Mouse (Mus musculus) MEL (cell line): ENCODE measurements around the gene Vps37d. TPM values are rescaled to one million over a fixed set of nuclear protein-coding genes. Genes with fewer than 3 reads are reported as not detected.
A peak's percentile ranks its signal among the peaks of the same experiment; 100 is the strongest.

Source experiments
- DNase-seq: peaks from one replicate; pipeline ENCODE4 v3.0.0; 2011; ENCODE audit warnings: low read depth, low spot score
- H3K27ac ChIP-seq: 2 replicates; pipeline ENCODE4 v1.5.1; 2012; ENCODE audit warnings: low read depth, mild to moderate bottlenecking, control low read depth, low read length, moderate library complexity; ENCODE audit not compliant: control insufficient read depth
- H3K27me3 ChIP-seq, 2 experiments: fragments of 150-350 bp in 1 of 2; sonication (generic) in 1 of 2; 2 replicates each; pipeline ENCODE4 v1.6.1; 2012; ENCODE audit warnings: low read length in 2 of 2, mild to moderate bottlenecking in 2 of 2, improper control_type of control experiment in 1 of 2, moderate library complexity in 1 of 2; ENCODE audit not compliant: insufficient read depth in 2 of 2, control insufficient read depth in 1 of 2
- H3K36me3 ChIP-seq, 2 experiments: 2 replicates each; pipeline ENCODE4 v1.6.1; 2012 to 2014; ENCODE audit warnings: low read length in 2 of 2, improper control_type of control experiment in 1 of 2, inconsistent platforms in 1 of 2, mild to moderate bottlenecking in 1 of 2; ENCODE audit not compliant: insufficient read depth in 2 of 2, control insufficient read depth in 1 of 2
- H3K4me1 ChIP-seq, 2 experiments: fragments of 150-350 bp in 1 of 2; sonication (generic) in 1 of 2; 2 replicates each; pipeline ENCODE4 v1.6.1; 2012; ENCODE audit warnings: low read length in 2 of 2, improper control_type of control experiment in 1 of 2, mild to moderate bottlenecking in 1 of 2; ENCODE audit not compliant: insufficient read depth in 2 of 2, control insufficient read depth in 1 of 2
- H3K4me3 ChIP-seq, 2 experiments: fragments of 150-350 bp in 1 of 2; sonication (generic) in 1 of 2; 2 replicates each; pipeline ENCODE4 v1.5.1; 2012; ENCODE audit warnings: low read depth in 2 of 2, low read length in 2 of 2, mild to moderate bottlenecking in 2 of 2, moderate library complexity in 2 of 2, control low read depth in 1 of 2, improper control_type of control experiment in 1 of 2; ENCODE audit not compliant: control insufficient read depth in 1 of 2, insufficient read depth in 1 of 2
- H3K79me2 ChIP-seq: 2 replicates; pipeline ENCODE4 v1.6.1; 2012; ENCODE audit warnings: mild to moderate bottlenecking, low read length, moderate library complexity; ENCODE audit not compliant: control insufficient read depth, poor library complexity, insufficient read depth
- H3K9ac ChIP-seq: 2 replicates; pipeline ENCODE4 v1.6.1; 2012; ENCODE audit warnings: low read depth, mild to moderate bottlenecking, control low read depth, low read length, moderate library complexity; ENCODE audit not compliant: control insufficient read depth, poor library complexity, severe bottlenecking
- H3K9me3 ChIP-seq: fragments of 150-350 bp; sonication (generic); replicated peaks from 2 replicates; pipeline ENCODE4 v1.6.1; 2012; ENCODE audit warnings: mild to moderate bottlenecking, low read length, improper control_type of control experiment, moderate library complexity; ENCODE audit not compliant: insufficient read depth
- BHLHE40 ChIP-seq: IDR thresholded peaks from 2 replicates; pipeline ENCODE4 v1.6.1; 2012; ENCODE audit warnings: low read depth, mild to moderate bottlenecking, inconsistent platforms, low read length, improper control_type of control experiment, borderline replicate concordance
- CHD2 ChIP-seq: IDR thresholded peaks from 2 replicates; pipeline ENCODE4 v1.6.1; 2011; ENCODE audit warnings: low read length, improper control_type of control experiment
- E2F4 ChIP-seq: IDR thresholded peaks from 2 replicates; pipeline ENCODE4 v1.6.1; 2011; ENCODE audit warnings: low read depth, low read length, improper control_type of control experiment, borderline replicate concordance
- ELF1 ChIP-seq: IDR thresholded peaks from 2 replicates; pipeline ENCODE4 v1.6.1; 2014; ENCODE audit warnings: low read depth, mild to moderate bottlenecking, inconsistent platforms, low read length, improper control_type of control experiment, moderate library complexity
- EP300 ChIP-seq, 2 experiments: IDR thresholded peaks; 2 replicates each; pipeline ENCODE4 v1.6.1; 2011; ENCODE audit warnings: improper control_type of control experiment in 2 of 2, low read length in 2 of 2, low read depth in 1 of 2, mild to moderate bottlenecking in 1 of 2
- ETS1 ChIP-seq: IDR thresholded peaks from 2 replicates; pipeline ENCODE4 v1.6.1; 2012; ENCODE audit warnings: low read depth, mild to moderate bottlenecking, inconsistent platforms, low read length, improper control_type of control experiment, moderate library complexity
- GABPA ChIP-seq: IDR thresholded peaks from 2 replicates; pipeline ENCODE4 v1.6.1; 2012; ENCODE audit warnings: low read depth, mild to moderate bottlenecking, inconsistent platforms, low read length, improper control_type of control experiment, moderate library complexity
- HCFC1 ChIP-seq: IDR thresholded peaks from 2 replicates; pipeline ENCODE4 v1.6.1; 2012; ENCODE audit warnings: low read depth, mild to moderate bottlenecking, inconsistent platforms, low read length, improper control_type of control experiment, moderate library complexity
- JUND ChIP-seq: IDR thresholded peaks from 2 replicates; pipeline ENCODE4 v1.6.1; 2011; ENCODE audit warnings: low read depth, mild to moderate bottlenecking, improper control_type of control experiment, low read length
- MAX ChIP-seq: IDR thresholded peaks from 2 replicates; pipeline ENCODE4 v1.6.1; 2011; ENCODE audit warnings: low read length, improper control_type of control experiment
- MAZ ChIP-seq: IDR thresholded peaks from 2 replicates; pipeline ENCODE4 v1.6.1; 2012; ENCODE audit warnings: low read depth, mild to moderate bottlenecking, inconsistent platforms, low read length, improper control_type of control experiment
- MYB ChIP-seq: IDR thresholded peaks from 2 replicates; pipeline ENCODE4 v1.6.1; 2011; ENCODE audit warnings: mild to moderate bottlenecking, low read depth, low read length, improper control_type of control experiment
- NELFE ChIP-seq: IDR thresholded peaks from 2 replicates; pipeline ENCODE4 v1.6.1; 2011; ENCODE audit warnings: low read depth, low read length, improper control_type of control experiment
- RAD21 ChIP-seq: IDR thresholded peaks from 2 replicates; pipeline ENCODE4 v1.6.1; 2011; ENCODE audit warnings: mild to moderate bottlenecking, low read depth, low read length, improper control_type of control experiment
- SMC3 ChIP-seq: IDR thresholded peaks from 2 replicates; pipeline ENCODE4 v1.6.1; 2011; ENCODE audit warnings: low read depth, low read length, improper control_type of control experiment
- USF1 ChIP-seq: IDR thresholded peaks from 2 replicates; pipeline ENCODE4 v1.6.1; 2014; ENCODE audit warnings: low read depth, mild to moderate bottlenecking, inconsistent platforms, low read length, improper control_type of control experiment, moderate library complexity
- USF2 ChIP-seq, 2 experiments: IDR thresholded peaks; 2 replicates each; pipeline ENCODE4 v1.6.1; 2011 to 2012; ENCODE audit warnings: improper control_type of control experiment in 2 of 2, low read length in 2 of 2, borderline replicate concordance in 1 of 2, inconsistent platforms in 1 of 2, low read depth in 1 of 2, mild to moderate bottlenecking in 1 of 2; ENCODE audit not compliant: insufficient read depth in 1 of 2
- ZC3H11A ChIP-seq: IDR thresholded peaks from 2 replicates; pipeline ENCODE4 v1.6.1; 2012; ENCODE audit warnings: low read depth, mild to moderate bottlenecking, inconsistent platforms, low read length, improper control_type of control experiment
- ZKSCAN1 ChIP-seq: IDR thresholded peaks from 2 replicates; pipeline ENCODE4 v1.6.1; 2012; ENCODE audit warnings: low read depth, mild to moderate bottlenecking, inconsistent platforms, low read length, improper control_type of control experiment, moderate library complexity
- ZMIZ1 ChIP-seq: IDR thresholded peaks from 2 replicates; pipeline ENCODE4 v1.6.1; 2012; ENCODE audit warnings: low read depth, mild to moderate bottlenecking, inconsistent platforms, low read length, improper control_type of control experiment, moderate library complexity
- polyA plus RNA-seq, 2 experiments: library from polyadenylated mRNA; stranded (reverse) in 1 of 2; unstranded in 1 of 2; fragments of >175 nt in 1 of 2; fragments of >200 nt in 1 of 2; gene quantifications; 2 replicates each; pipeline versions ENCODE4 v1.2.1 to v1.2.4; 2012; ENCODE audit warnings: low replicate concordance in 2 of 2, low read depth in 1 of 2; ENCODE audit not compliant: insufficient read length in 2 of 2, insufficient read depth in 1 of 2, missing spikeins in 1 of 2
- total RNA-seq: library from RNA; depleted of rRNA; stranded (reverse); fragments of 300-350 nt; gene quantifications from 2 replicates; pipeline ENCODE4 v1.2.3, GENCODE M21; 2012

Gene Vps37d
- total and polyA plus RNA-seq, 3 experiments = 0.31 to 1.2 TPM; not detected in 1

DNA sequence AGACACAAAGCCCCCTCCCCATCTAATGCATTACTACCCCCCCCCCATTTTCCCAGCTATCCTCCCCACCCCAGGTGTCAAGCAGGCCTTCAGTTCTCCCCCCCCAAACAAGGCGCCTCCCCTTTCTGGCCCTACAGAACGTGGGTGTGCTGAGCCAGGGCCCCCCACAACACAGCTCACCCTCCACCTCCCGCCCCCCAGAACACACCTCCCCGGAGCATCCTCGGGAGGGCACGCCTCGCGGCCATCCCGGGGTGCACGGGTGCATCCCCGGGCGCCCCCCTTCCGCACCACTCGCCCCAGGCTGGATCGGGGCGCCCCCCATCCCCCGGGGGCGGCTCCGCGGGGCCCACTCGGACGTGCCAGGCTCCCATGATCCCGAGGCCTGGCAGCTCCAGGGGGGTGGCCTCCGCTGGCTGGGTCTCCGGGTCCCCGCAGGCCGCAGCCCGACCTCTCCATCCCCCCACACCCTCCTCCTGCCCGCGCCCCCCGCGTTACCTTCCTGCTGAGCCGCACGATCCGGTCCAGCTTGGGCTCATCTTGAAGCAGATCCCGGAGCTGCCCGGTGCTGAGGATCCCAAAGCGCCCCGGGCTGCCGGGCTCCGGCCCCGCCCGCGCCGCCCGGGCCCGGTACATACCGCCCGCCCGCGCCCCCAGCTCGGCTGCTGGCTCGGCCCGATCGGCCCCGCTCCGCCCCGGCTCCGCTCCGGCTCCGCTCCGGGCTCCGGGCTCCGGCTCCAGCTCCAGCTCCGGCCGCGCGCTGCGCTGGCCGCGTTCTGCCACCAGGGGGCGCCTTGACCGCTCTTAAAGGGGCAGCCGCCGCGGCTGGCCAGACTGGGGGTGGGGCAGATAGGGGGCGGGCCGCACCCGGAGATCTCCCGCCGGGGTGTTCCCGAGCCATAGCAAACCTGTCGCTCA is at the start of gene Vps37d (continued):
- TF ChIP-seq USF2 (IDR thresholded peaks at IDR 0.05; ENCODE audit: borderline replicate concordance in 1 of 2, insufficient read depth in 1 of 2, low read depth in 1 of 2, low read length in 2 of 2) = no peak
- TF ChIP-seq GABPA = no peak
- TF ChIP-seq JUND = no peak
- TF ChIP-seq SMC3 = peak; percentile 60

DNA sequence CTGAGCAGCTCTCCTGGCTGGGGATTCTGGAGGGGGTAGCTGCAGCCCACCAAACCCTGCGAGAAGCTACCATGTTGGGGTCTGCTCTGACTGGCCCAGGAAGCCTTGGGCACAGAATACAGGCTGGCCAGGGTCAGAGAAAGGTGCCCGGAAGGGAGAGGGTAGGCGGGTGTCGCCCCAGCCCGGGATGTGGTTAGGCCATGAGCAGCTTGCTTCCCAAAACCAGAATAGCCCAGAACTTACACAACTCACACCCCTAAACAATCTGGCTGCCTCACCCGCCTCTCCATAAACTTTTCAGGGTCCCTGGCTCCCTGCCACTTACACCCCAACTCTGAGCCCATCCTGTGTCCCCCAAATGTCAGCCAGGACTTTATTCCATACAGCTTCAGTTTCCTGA is 49.6 kb upstream of the Vps37d start:
- Histone ChIP-seq H3K27ac (no peak overlapping the region), H3K4me3 (no peak overlapping the region), H3K36me3 (no peaks in the 10 kb centered on the region), H3K9me3 (no peaks in the 10 kb centered on the region), H3K27me3 (no peaks in the 10 kb centered on the region; a peak in 3 of 4 replicates), H3K9ac (no peak overlapping the region), H3K4me1 (no peaks in the 10 kb centered on the region), H3K79me2 (no peaks in the 10 kb centered on the region)
- no peak for DNase-seq
- TF ChIP-seq ZC3H11A = no peak
- no peak for TF ChIP-seq ZKSCAN1
- no peak for TF ChIP-seq E2F4
- no peak for TF ChIP-seq SMC3
- TF ChIP-seq EP300 (IDR thresholded peaks at IDR 0.05; ENCODE audit: low read depth in 1 of 2, low read length in 2 of 2) = no peak
- no peak for TF ChIP-seq BHLHE40
- TF ChIP-seq ELF1 = no peak
- no peak for TF ChIP-seq MYB
- no peak for TF ChIP-seq ZMIZ1
- TF ChIP-seq ETS1 = no peak
- TF ChIP-seq CHD2 = no peak
- TF ChIP-seq MAZ = no peak
- TF ChIP-seq RAD21 = no peak
- TF ChIP-seq GABPA = no peak
- TF ChIP-seq MAX = no peak
- TF ChIP-seq NELFE = no peak
- TF ChIP-seq HCFC1 = no peak
- no peak for TF ChIP-seq USF1
